Mouse (Mus musculus) olfactory bulb, adult 2 months (tissue): ENCODE measurements at regions not wholly inside any gene's neighbourhood (a gene's known extent, or its start where the extent isn't known, plus 50 kb on each side); places are given as distances from the start of the nearest gene placed in this dataset.
A peak's percentile ranks its signal among the peaks of the same experiment; 100 is the strongest.

Experiments
- H3K27ac ChIP-seq: fragments of 200-500 bp; 2 replicates; pipeline ENCODE4 v1.5.1; 2012; ENCODE audit warnings: low read depth, low read length; ENCODE audit not compliant: insufficient read depth
- H3K4me1 ChIP-seq: fragments of 200-500 bp; 2 replicates; pipeline ENCODE4 v1.6.1; 2012; ENCODE audit warnings: low read length; ENCODE audit not compliant: control insufficient read depth, insufficient read depth
- H3K4me3 ChIP-seq: fragments of 200-500 bp; 2 replicates; pipeline ENCODE4 v1.5.1; 2012; ENCODE audit warnings: mild to moderate bottlenecking, low read depth, low read length, moderate library complexity; ENCODE audit not compliant: insufficient read depth
- CTCF ChIP-seq: fragments of 200-500 bp; IDR thresholded peaks from 2 replicates; pipeline ENCODE4 v1.5.1; 2012; ENCODE audit warnings: low read depth, mild to moderate bottlenecking, low read length, moderate library complexity; ENCODE audit not compliant: insufficient read depth
- POLR2A ChIP-seq: fragments of 200-500 bp; IDR thresholded peaks from 2 replicates; pipeline ENCODE4 v1.6.1; 2012; ENCODE audit warnings: mild to moderate bottlenecking, low read depth, low read length, moderate library complexity; ENCODE audit not compliant: insufficient read depth
- WGBS: fragments of 180-500 bp; shearing (Covaris S2); methylation state at CpG from one replicate; pipeline ENCODE4 v1.1.7; 2018; 5-methylcytosine and 5-hydroxymethylcytosine counted together

DNA sequence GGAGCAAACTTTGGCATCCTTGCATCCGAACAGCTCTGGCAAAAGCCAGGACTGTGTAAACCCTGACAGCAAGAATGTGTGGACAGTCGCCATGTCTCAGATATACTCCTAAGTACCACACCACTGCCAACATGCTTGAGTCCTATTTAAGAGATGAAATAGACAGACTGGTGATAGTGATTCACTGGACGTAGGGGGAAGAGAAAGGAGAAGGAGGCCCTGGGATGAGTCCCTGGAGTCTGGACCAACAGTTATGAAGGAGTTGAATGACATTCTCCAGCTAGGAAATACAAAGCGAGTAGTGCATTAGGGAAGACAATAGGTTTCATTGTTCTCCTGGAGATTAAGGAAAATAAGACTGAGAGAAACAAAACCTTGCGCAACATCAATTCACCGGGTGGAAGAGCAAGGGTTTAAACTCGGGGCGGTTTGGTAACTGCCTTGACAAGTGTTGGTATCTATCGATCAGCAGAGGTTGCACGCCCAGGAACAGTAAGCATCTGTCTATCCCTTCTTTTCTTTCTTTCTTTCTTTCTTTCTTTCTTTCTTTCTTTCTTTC lies 54.3 kb upstream of the Nrbf2 start:
- WGBS, result 55% methylated on average over 10 of the region's 10 CpGs
- Histone ChIP-seq H3K4me1 (no peaks in the 10 kb centered on the region), H3K27ac (no peak overlapping the region), H3K4me3 (no peak overlapping the region)
- TF ChIP-seq POLR2A (no peak), CTCF (no peak)

DNA sequence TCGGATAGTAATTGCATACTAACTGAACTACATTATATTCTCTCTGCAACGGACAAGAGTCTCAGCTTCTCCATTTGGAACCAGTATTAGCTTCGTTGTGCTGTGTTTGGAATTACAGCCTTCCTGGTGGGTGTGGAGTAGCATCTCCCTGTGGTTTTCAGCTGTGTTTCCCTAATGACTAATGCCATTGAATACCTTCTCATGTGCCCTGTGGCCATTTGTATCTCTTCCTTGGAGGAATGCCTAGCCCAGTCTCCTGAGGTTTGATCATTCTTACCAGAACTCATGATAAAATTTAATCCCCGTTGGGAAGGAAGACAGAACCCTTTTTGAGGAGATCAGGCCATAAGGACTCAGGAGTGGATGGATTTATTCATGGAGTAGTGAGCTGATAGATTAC lies 59.6 kb upstream of the Nrbf2 start:
- no peak for TF ChIP-seq POLR2A
- Histone ChIP-seq H3K4me1 (no peaks in the 10 kb centered on the region), H3K27ac (no peak overlapping the region), H3K4me3 (no peak overlapping the region)
- 65% methylated on average over 4 of the region's 4 CpGs for WGBS

DNA sequence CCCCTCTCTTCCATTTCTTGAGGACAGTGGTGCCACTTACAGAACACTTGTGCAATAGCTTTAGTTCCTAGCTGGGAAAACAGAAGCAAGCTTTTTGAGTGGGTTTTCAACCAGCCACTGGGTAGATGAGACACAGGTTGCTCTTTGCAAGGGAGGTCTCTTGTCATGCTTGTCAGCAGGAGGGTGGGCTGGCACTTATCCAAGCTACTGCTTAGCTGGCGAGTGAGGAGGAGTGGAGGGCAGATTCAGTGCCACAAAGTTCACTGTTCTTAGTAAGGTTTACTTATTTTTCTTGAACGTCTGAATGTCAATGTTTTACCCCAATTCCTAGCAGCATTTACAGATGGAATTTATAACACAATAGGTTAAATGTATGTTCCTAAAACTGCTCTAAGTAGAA lies 65.9 kb upstream of the Nrbf2 start:
- no peak for TF ChIP-seq POLR2A
- TF ChIP-seq CTCF, result no peak
- no peak overlapping the region for H3K27ac ChIP-seq
- H3K4me1 ChIP-seq, result no peaks in the 10 kb centered on the region
- no peak overlapping the region for H3K4me3 ChIP-seq
- 31% methylated on average over 2 of the region's 2 CpGs for WGBS

DNA sequence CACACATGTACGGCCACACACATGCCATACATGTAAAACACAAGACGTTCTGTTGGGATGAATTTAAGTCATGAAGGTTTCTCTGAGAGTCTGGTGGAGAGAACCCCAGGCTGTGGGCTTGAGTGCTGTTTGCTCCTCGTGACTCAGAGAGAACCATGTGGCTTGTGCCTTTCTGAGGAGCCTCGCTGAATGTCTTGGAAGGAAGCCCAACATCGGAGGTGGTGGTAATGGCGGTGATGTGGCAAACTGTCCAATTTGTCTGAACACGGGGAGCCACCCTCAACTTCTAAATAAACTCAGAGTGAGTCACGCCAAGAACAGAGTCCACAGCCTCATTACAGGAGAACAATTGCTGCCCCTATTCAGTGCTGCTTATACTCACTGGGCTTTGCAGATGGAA lies 75.7 kb upstream of the Nrbf2 start:
- Histone ChIP-seq H3K4me3 (no peak overlapping the region), H3K27ac (peak overlapping the region; percentile 53), H3K4me1 (peaks cover 11% of the 10 kb centered on the region)
- TF ChIP-seq CTCF (no peak), POLR2A (no peak)
- WGBS, result 21% methylated on average over 8 of the region's 8 CpGs

DNA sequence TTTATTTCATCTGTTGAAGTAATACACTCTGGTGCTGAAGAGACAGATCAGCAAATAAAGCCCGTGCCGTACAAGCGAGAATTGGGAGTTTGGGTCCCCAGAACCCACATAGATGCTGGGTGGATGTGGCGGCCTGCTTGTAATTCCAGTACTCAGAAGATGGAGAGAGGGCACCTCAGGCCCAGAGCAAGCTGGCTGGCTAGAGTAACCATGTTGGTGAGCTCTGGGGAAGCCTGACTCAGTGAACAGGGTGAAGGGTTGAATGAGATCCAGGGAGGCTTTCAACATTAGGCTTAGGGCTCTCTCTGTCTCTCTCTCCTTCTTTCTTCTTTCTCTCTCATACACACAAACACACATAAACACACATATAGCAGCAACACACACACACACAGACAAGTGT lies 76.2 kb upstream of the Nrbf2 start:
- TF ChIP-seq CTCF, result no peak
- no peak for TF ChIP-seq POLR2A
- Histone ChIP-seq H3K27ac (peak overlapping the region; percentile 39; the same call in 1 of the 2 replicates), H3K4me3 (no peak overlapping the region), H3K4me1 (peaks cover 11% of the 10 kb centered on the region)
- WGBS, result 85% methylated on average over 4 of the region's 4 CpGs

DNA sequence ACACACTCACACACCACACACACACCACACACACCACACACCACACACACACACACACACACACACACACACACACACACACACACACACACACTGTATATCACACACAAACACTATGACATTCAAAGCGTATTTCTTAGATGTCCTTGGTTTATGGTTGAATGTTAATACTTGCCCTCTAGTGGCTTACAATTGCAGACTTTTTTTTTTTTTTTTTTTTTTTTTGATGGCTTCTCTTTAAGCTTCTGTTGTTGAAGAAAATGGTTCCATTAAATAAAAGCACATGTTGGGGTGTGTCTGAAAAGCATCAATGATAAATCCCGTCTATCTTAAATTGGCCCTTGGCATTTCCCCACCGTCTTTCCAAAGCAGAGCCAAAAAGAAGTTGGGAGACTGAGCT lies 79.5 kb upstream of the Nrbf2 start:
- TF ChIP-seq POLR2A, result no peak
- no peak for TF ChIP-seq CTCF
- WGBS, result 90% methylated on average over 3 of the region's 3 CpGs
- peaks cover 11% of the 10 kb centered on the region for H3K4me1 ChIP-seq
- no peak overlapping the region for H3K27ac ChIP-seq
- H3K4me3 ChIP-seq, result no peak overlapping the region

DNA sequence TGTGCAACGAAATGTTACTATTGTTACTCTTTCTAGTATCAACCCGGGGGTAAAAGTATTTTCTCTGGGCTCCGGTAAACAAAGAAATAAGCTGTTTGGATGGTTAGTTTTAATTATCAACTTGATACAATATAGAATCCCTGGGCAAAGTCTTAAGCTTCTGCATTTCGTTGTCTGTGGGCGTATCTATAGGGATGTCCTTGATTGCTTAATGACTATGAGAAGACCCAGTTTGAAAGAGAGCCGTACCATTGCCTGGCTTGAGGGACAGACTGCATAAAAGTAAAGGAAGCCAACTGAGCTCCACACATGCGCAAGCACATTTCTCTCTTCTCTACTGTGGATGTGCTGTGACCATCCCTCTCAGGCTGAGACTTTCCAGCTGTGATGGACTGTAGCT lies 80.1 kb upstream of the Nrbf2 start:
- TF ChIP-seq CTCF (no peak), POLR2A (no peak)
- WGBS, result 71% methylated on average over 7 of the region's 7 CpGs
- Histone ChIP-seq H3K27ac (no peak overlapping the region), H3K4me1 (peaks cover 8% of the 10 kb centered on the region), H3K4me3 (no peak overlapping the region)

DNA sequence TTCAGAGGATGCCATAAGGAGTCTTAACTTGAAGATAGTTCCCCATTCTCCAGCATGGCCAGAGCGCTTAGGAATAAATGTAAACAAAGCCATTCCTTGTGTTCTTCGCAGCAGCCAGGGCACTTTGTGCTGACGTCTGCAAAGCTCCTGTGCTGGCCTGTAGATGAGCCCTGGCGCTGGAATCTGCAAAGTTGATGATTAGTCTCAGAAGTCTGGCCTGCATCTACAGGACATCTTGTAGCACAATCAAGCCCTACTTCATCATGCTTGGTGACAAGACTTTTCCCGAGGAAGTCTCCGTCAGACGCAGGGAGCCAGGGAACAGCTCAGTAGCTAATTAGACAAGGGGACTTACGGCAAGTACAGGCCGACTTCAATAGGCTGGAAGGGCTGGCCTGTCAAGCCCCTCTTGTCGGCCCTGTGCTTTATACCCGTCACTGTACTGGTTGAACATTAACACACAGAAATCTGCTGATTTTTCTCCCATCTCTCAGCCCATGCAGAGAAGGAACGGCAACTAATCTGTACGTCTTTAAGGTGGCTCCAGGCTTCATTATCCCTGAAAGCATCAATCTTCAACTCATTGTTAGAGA lies 87.6 kb upstream of the Nrbf2 start:
- H3K4me1 ChIP-seq, result peaks cover 1% of the 10 kb centered on the region; the same call in 1 of the 2 replicates
- no peak overlapping the region for H3K4me3 ChIP-seq
- no peak overlapping the region for H3K27ac ChIP-seq
- 65% methylated on average over 13 of the region's 13 CpGs for WGBS
- no peak for TF ChIP-seq POLR2A
- no peak for TF ChIP-seq CTCF

DNA sequence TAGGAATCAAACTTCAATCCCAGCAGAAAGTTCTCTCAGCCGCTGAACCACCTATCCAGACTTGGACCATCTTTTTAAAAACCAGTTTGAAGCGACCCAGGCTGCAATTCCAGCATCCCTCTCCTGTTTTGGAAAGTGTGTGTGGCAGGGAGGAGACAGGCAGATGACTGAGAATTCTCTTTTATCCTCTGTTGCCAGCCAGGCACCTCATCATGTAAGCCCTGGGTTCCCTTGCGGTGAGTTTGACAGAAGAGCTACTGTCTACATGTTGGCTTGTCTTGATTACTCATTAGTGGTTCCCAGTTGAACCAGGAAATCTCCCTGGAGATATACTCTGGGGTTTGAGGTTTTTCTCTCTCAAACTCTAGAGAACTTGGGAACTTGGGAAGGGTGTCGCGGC lies 91.5 kb upstream of the Nrbf2 start:
- H3K27ac ChIP-seq, result no peak overlapping the region
- H3K4me1 ChIP-seq, result peaks cover 7% of the 10 kb centered on the region
- TF ChIP-seq POLR2A (no peak), CTCF (no peak)
- H3K4me3 ChIP-seq, result no peak overlapping the region
- WGBS, result 95% methylated on average over 5 of the region's 5 CpGs
